ENCODE assay signal across 21 mouse cellular contexts in the genomic region with DNA sequence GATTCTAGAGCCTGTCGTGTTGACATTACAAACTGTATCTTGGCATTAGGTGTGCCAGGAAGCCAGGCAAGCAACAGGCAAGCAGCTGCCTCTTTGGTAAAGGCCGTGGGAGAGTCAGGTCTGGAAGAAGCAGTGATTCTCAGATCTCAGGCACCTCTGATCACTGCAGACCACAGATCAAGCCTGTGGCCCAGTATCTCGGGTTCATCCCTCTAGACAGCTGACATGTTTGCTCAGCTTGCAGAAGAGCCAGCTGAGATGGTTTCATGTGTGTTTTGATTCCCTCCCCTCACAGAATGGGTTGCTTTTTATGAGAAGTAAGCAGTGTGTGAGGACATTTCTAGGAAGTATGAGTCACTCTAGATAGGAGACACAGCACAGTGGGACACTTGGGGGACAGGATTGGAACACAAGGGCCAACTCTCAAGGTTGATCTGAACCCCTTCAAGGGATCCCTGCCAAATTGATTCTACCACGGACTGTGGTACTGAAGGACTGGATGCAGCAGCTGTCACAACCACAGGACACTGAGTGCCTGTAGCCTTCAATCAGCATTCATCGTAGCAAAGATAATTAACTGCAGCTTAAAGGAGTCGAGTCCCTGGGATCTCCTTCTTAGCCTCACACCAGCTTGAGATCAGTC. TPM values are rescaled to one million over a fixed set of nuclear protein-coding genes. Genes with fewer than 3 reads are reported as not detected.
A peak's percentile ranks its signal among the peaks of the same experiment; 100 is the strongest.
DNase-seq lines count a peak whose midpoint lies in the region; ATAC-seq lines count a peak whose summit lies in the region.
"Had no signal": no experiment of that assay in that cellular context is flagged by ENCODE, and none has a peak within 500 bp of the region (broad histone marks: within the 10 kb centered on the region; RNA-seq: fewer than 3 reads in every experiment).

No protein-coding gene starts in this region.

- ATAC-seq in heart, embryonic 16.5 days (replicated peaks; ENCODE audit: extremely low read depth, insufficient read depth, low FRiP score): no peak
- ATAC-seq in megakaryocyte, adult 5-6 weeks (ENCODE audit: poor library complexity, severe bottlenecking): no peak
- ATAC-seq: forebrain, embryonic 13.5 days; inflammation-experienced regulatory T-cells, adult 6 months; liver, embryonic 12.5 days had no signal

- no peak overlapping the region for H3K9ac ChIP-seq in heart, embryonic 16.5 days (ENCODE audit: low read length)
- H3K9ac ChIP-seq: forebrain, embryonic 13.5 days; liver, embryonic 12.5 days; lung, embryonic 15.5 days had no signal

- H3K4me1 ChIP-seq in heart, embryonic 16.5 days (ENCODE audit: control insufficient read depth, insufficient read depth, low read length): peaks cover 13% of the 10 kb centered on the region
- H3K4me1 ChIP-seq: liver, embryonic 12.5 days had no signal

- H3K36me3 ChIP-seq in heart, embryonic 16.5 days (ENCODE audit: control insufficient read depth, insufficient read depth): no peaks in the 10 kb centered on the region
- H3K36me3 ChIP-seq: liver, embryonic 12.5 days; lung, embryonic 15.5 days had no signal

- 50% methylated on average over 6 of the region's 6 CpGs for WGBS in heart, embryonic 16.5 days

- no peaks in the 10 kb centered on the region for H3K9me3 ChIP-seq in heart, embryonic 16.5 days (replicated peaks; ENCODE audit: control insufficient read depth, low read length)
- H3K9me3 ChIP-seq: forebrain, embryonic 13.5 days; liver, embryonic 12.5 days; lung, embryonic 15.5 days had no signal

- H3K27ac ChIP-seq in heart, embryonic 16.5 days (ENCODE audit: low read length): peak overlapping the region; percentile 23; the same call in 1 of the 2 replicates
- H3K27ac ChIP-seq: forebrain, embryonic 13.5 days; layer of hippocampus, adult 2 months; liver, embryonic 12.5 days; lung, embryonic 15.5 days had no signal

- H3K4me3 ChIP-seq in heart, embryonic 16.5 days (ENCODE audit: low read length): no peak overlapping the region
- H3K4me3 ChIP-seq: forebrain, embryonic 13.5 days; layer of hippocampus, adult 2 months; liver, embryonic 12.5 days; lung, embryonic 15.5 days had no signal

- DNase-seq in adrenal gland, adult 2 months: peak; percentile 35
- no peak for DNase-seq in adrenal gland, adult 18-20 months (ENCODE audit: low spot score in 2 of 2)
- DNase-seq in heart, adult 8-10 months (ENCODE audit: low spot score): no peak
- DNase-seq in retina, postnatal 1 day: peak; percentile 31
- DNase-seq in retina, embryonic 14.5 days (ENCODE audit: low spot score): no peak
- DNase-seq in natural killer cell, adult 2 months (ENCODE audit: low spot score in 2 of 2): no peak
- DNase-seq: cerebellum, adult 9-11 months; embryo, embryonic 11 days; kidney, postnatal 10 days; midbrain, embryonic 14.5 days; thymus, postnatal 36 days had no signal

- H3K4me2 ChIP-seq in heart, embryonic 16.5 days (ENCODE audit: low read depth, low read length): no peak overlapping the region
- H3K4me2 ChIP-seq: forebrain, embryonic 13.5 days; liver, embryonic 12.5 days; lung, embryonic 15.5 days had no signal

- H3K27me3 ChIP-seq in heart, embryonic 16.5 days (ENCODE audit: control insufficient read depth, insufficient read depth, low read length): no peaks in the 10 kb centered on the region
- H3K27me3 ChIP-seq: forebrain, embryonic 13.5 days; liver, embryonic 12.5 days; lung, embryonic 15.5 days had no signal

RNA-seq across cellular contexts. Expression of gene Sowahb, which starts 24.7 kb away (rescaled TPM):
- under 1 TPM in 1 of 2 experiments, not detected in 1; 0.07 TPM for total RNA-seq in adrenal gland, adult 2 months (2021)
- not detected in 2 replicates for polyA plus RNA-seq in adrenal gland, adult 2 months (2012; rRNA removed)
- total RNA-seq in adrenal gland, adult 18-20 months (2021): under 1 TPM; 0.06 to 0.13 TPM
- polyA plus RNA-seq in heart, embryonic 16.5 days (2015; fragmentation: Nextera tagmentation; extraction: Ambion mirVana): 0.12 and 0.20 TPM in 2 replicates
- total RNA-seq in heart, adult 8-10 months (2022): under 1 TPM; 0.05 to 0.22 (median 0.12) TPM
- not detected in 2 replicates for total RNA-seq in megakaryocyte, adult 5-6 weeks (2015)
- total RNA-seq in megakaryocyte, adult 5-6 weeks (2017): not detected in 2 replicates
- total RNA-seq: heart, postnatal 25 days; megakaryocyte progenitor cell, adult 5-6 weeks had no signal
- polyA plus RNA-seq: forebrain, embryonic 13.5 days; inflammation-experienced regulatory T-cells, adult 6 months; midbrain, embryonic 14.5 days; testis, adult 2 months had no signal

Comparison
In these comparisons a context has a peak if more than half of its experiments do, and no peak if none do; other contexts are left out.
1. DNase-seq: peak in adrenal gland, adult 2 months (single experiment) and retina, postnatal 1 day (single experiment); none in adrenal gland, adult 18-20 months (0 of 2), heart, adult 8-10 months (single experiment), retina, embryonic 14.5 days (single experiment) and natural killer cell, adult 2 months (0 of 2).